Mouse (Mus musculus) liver, adult 2 months (tissue): ENCODE data around the gene Gxylt2. TPM values are rescaled to one million over a fixed set of nuclear protein-coding genes. Genes with fewer than 3 reads are reported as not detected.
A peak's percentile ranks its signal among the peaks of the same experiment; 100 is the strongest.

Source experiments
- DNase-seq: peaks from one replicate; pipeline ENCODE4 v3.0.0-alpha.2; 2011; ENCODE audit warnings: low read depth, low spot score; ENCODE audit errors: extremely low read depth
- H3K27ac ChIP-seq: fragments of 200-500 bp; replicated peaks from 2 replicates; pipeline ENCODE4 v1.5.1; 2012; ENCODE audit warnings: low read depth, mild to moderate bottlenecking, control low read depth, inconsistent platforms, low read length; ENCODE audit not compliant: insufficient read depth
- H3K27me3 ChIP-seq: fragments of 200-500 bp; 2 replicates; pipeline ENCODE4 v1.6.1; 2012; ENCODE audit warnings: mild to moderate bottlenecking, moderate library complexity, low read length, inconsistent platforms; ENCODE audit not compliant: control insufficient read depth, insufficient read depth
- H3K36me3 ChIP-seq: fragments of 200-500 bp; 2 replicates; pipeline ENCODE4 v1.6.1; 2012; ENCODE audit warnings: low read length, inconsistent platforms; ENCODE audit not compliant: control insufficient read depth, insufficient read depth
- H3K4me1 ChIP-seq: fragments of 200-500 bp; 2 replicates; pipeline ENCODE4 v1.6.1; 2011; ENCODE audit warnings: low read length; ENCODE audit not compliant: control insufficient read depth, insufficient read depth
- H3K4me3 ChIP-seq: fragments of 200-500 bp; 2 replicates; pipeline ENCODE4 v1.5.1; 2011; ENCODE audit warnings: low read depth, mild to moderate bottlenecking, control low read depth, low read length, moderate library complexity; ENCODE audit not compliant: insufficient read depth
- H3K79me2 ChIP-seq: fragments of 200-500 bp; 2 replicates; pipeline ENCODE4 v1.6.1; 2012; ENCODE audit warnings: inconsistent platforms, mild to moderate bottlenecking, low read length, moderate library complexity; ENCODE audit not compliant: control insufficient read depth, insufficient read depth
- H3K9ac ChIP-seq: fragments of 200-500 bp; 2 replicates; pipeline ENCODE4 v1.6.1; 2012; ENCODE audit warnings: low read depth, mild to moderate bottlenecking, control low read depth, inconsistent platforms, low read length
- CTCF ChIP-seq: fragments of 200-500 bp; IDR thresholded peaks from 2 replicates; pipeline ENCODE4 v1.5.1; 2011; ENCODE audit warnings: low read depth, low read length, control low read depth
- POLR2A ChIP-seq: fragments of 200-500 bp; IDR thresholded peaks from 2 replicates; pipeline ENCODE4 v1.6.1; 2011; ENCODE audit warnings: low read length, control low read depth; ENCODE audit not compliant: insufficient read depth; ENCODE audit errors: extremely low read depth
- WGBS: fragments of 180-500 bp; shearing (Covaris S2); methylation state at CpG from one replicate; pipeline ENCODE4 v1.1.7; 2018; 5-methylcytosine and 5-hydroxymethylcytosine counted together
- polyA plus RNA-seq: library from polyadenylated mRNA; depleted of rRNA; stranded (reverse); fragments of >200 nt; gene quantifications from 2 replicates; pipeline ENCODE4 v1.2.3, GENCODE M21; 2012
- total RNA-seq: library from RNA; depleted of rRNA; stranded (reverse); fragments of >200 nt; gene quantifications from 2 replicates; pipeline ENCODE4 v1.2.3, GENCODE M21; 2014

Gene Gxylt2
- total and polyA plus RNA-seq, 2 experiments, result under 0.01 TPM; not detected in 1

- H3K4me3 ChIP-seq, result no peak overlapping the region
- no peak for DNase-seq
- H3K36me3 ChIP-seq, result no peaks in the 10 kb centered on the region
- H3K27ac ChIP-seq, result no peak overlapping the region
- no peaks in the 10 kb centered on the region for H3K4me1 ChIP-seq
- TF ChIP-seq CTCF (no peak), POLR2A (no peak)
- no peaks in the 10 kb centered on the region for H3K27me3 ChIP-seq
- H3K79me2 ChIP-seq, result no peaks in the 10 kb centered on the region
- 82% methylated on average over 5 of the region's 5 CpGs for WGBS
- no peak overlapping the region for H3K9ac ChIP-seq
Observed at GRCm38 (mm10) chr6:100778595-100778994, 74.1 kb downstream of the Gxylt2 start.

- TF ChIP-seq CTCF (no peak), POLR2A (no peak)
- Histone ChIP-seq H3K36me3 (no peaks in the 10 kb centered on the region), H3K4me1 (no peaks in the 10 kb centered on the region), H3K9ac (no peak overlapping the region), H3K27me3 (no peaks in the 10 kb centered on the region), H3K27ac (no peak overlapping the region), H3K4me3 (no peak overlapping the region), H3K79me2 (no peaks in the 10 kb centered on the region)
- 55% methylated on average over 4 of the region's 4 CpGs for WGBS
- DNase-seq, result no peak
Observed at GRCm38 (mm10) chr6:100780421-100780820, 75.9 kb downstream of the Gxylt2 start.

DNA sequence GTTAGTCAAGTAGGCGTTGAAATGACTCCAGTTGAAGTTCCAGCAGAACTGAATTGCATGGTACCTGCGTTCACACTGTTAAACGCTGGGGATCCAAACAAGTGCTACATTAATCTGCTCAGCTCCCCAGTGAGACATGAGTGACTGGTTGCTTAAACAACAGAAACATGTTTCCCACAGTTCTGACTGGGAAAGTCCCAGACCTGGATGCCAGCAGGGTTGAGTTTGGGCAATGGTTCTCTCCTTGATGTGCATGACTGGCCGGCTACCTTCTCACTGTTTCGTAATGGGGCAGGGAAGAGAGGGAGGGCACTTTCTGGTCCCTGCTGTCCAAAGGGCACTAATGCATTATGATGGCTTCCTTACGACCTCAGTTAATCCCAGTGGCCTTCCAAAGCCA is 77.1 kb downstream of the Gxylt2 start:
- peak; percentile 5 for DNase-seq
- no peaks in the 10 kb centered on the region for H3K79me2 ChIP-seq
- no peaks in the 10 kb centered on the region for H3K36me3 ChIP-seq
- WGBS, result 68% methylated on average over 6 of the region's 6 CpGs
- no peak overlapping the region for H3K4me3 ChIP-seq
- H3K27ac ChIP-seq, result no peak overlapping the region
- no peak overlapping the region for H3K9ac ChIP-seq
- no peaks in the 10 kb centered on the region for H3K27me3 ChIP-seq
- H3K4me1 ChIP-seq, result no peaks in the 10 kb centered on the region
- no peak for TF ChIP-seq POLR2A
- TF ChIP-seq CTCF, result no peak

DNA sequence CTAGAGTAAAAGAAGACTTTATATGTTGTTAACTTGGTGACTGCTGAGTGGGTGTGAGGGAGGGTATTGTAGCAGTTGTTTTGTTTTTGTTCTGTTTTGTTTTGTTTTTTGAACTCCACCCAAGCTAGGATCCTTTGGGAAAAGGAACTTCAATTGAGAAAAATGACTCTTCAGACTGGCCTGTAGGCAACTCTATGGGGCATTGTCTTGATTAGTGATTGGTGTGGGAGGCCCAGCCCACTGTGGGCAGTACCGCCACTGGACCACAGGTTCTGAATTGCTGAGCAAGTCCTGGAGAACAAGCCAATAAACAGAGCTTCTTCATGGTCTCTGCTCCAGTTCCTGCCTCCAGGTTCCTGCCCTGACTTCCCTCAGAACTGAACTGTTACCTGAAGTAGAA is 83.2 kb downstream of the Gxylt2 start:
- TF ChIP-seq POLR2A, result no peak
- TF ChIP-seq CTCF, result no peak
- H3K27ac ChIP-seq, result no peak overlapping the region
- DNase-seq, result no peak
- no peaks in the 10 kb centered on the region for H3K4me1 ChIP-seq
- H3K4me3 ChIP-seq, result no peak overlapping the region
- WGBS, result 100% methylated on average over 1 of the region's 1 CpGs
- H3K36me3 ChIP-seq, result no peaks in the 10 kb centered on the region
- H3K79me2 ChIP-seq, result no peaks in the 10 kb centered on the region
- no peak overlapping the region for H3K9ac ChIP-seq
- no peaks in the 10 kb centered on the region for H3K27me3 ChIP-seq

DNA sequence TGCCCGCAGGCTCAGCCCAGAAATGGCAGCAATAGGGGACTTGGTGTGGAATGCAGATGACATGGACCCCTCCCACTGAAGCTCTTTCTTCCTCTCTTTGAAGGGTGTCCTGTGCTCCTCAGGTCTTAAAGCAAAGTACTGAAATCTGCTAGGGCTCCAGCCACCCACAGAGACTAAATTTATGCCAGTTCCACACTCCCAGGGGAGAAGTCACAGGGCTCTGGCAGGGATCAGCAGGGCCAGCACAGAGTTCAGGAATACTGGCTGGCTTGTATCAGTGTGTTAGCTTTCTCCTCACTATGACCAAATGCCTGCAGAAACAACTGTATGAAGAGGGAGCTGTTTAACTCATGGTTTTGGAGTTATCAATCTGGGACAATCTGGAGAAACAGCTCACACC is 84.6 kb downstream of the Gxylt2 start:
- Histone ChIP-seq H3K27me3 (no peaks in the 10 kb centered on the region), H3K4me1 (no peaks in the 10 kb centered on the region), H3K36me3 (no peaks in the 10 kb centered on the region), H3K4me3 (no peak overlapping the region), H3K9ac (no peak overlapping the region), H3K27ac (no peak overlapping the region), H3K79me2 (no peaks in the 10 kb centered on the region)
- 77% methylated on average over 1 of the region's 1 CpGs for WGBS
- no peak for DNase-seq
- TF ChIP-seq POLR2A (no peak), CTCF (no peak)

DNA sequence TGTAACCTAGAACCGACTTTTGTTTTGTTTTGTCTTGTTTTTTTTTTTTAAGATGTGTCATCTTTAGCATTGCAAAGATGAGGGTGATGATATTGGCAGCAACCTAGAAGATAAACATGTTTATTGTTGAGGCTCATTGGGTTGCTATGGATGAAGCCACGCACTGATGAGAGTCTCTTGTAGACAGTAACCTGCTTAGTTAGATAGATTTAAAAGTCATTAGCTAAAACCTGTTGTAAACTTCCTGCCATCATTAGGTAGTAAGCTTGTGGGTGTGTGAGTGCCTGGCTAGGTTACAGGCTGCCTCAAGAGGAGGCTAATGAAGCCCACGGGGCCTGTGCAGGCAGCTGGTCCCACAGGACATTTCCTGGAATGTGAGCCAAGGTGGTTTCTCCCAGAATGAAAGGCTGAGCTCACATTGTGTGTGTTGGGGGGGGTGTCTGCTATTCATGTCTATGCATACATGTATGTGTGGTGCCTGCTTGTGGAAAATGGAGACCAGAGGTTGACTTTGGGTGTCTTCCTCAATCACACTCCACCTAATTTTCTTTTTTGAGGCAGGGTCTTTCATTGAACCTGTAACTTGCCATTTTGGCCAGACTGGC is 87.6 kb downstream of the Gxylt2 start:
- Histone ChIP-seq H3K27ac (no peak overlapping the region), H3K36me3 (no peaks in the 10 kb centered on the region), H3K27me3 (no peaks in the 10 kb centered on the region), H3K4me3 (no peak overlapping the region), H3K4me1 (no peaks in the 10 kb centered on the region), H3K79me2 (no peaks in the 10 kb centered on the region), H3K9ac (no peak overlapping the region)
- TF ChIP-seq POLR2A, result no peak
- no peak for TF ChIP-seq CTCF
- no peak for DNase-seq
- whole genome bisulfite sequencing, result 81% methylated on average over 3 of the region's 3 CpGs
